Mouse (Mus musculus) ES-E14 (cell line): Measurements from ENCODE around the gene Gm17606. TPM values are rescaled to one million over a fixed set of nuclear protein-coding genes. Genes with fewer than 3 reads are reported as not detected.
A peak's percentile ranks its signal among the peaks of the same experiment; 100 is the strongest.

Source experiments
- DNase-seq: peaks from one replicate; pipeline ENCODE4 v3.0.0-alpha.2; 2013; ENCODE audit warnings: low read depth, low spot score
- H3K27ac ChIP-seq: 2 replicates; pipeline ENCODE4 v1.5.1; 2012; ENCODE audit warnings: low read depth, mild to moderate bottlenecking, low read length, moderate library complexity, mixed read lengths; ENCODE audit not compliant: poor library complexity, insufficient read depth, severe bottlenecking
- H3K36me3 ChIP-seq: 2 replicates; pipeline ENCODE4 v1.6.1; 2012; ENCODE audit warnings: mild to moderate bottlenecking, low read length, moderate library complexity, mixed read lengths; ENCODE audit not compliant: control insufficient read depth, poor library complexity, insufficient read depth, severe bottlenecking
- H3K4me1 ChIP-seq, 2 experiments: fragments of 150-350 bp in 1 of 2; sonication (generic) in 1 of 2; 2 replicates each; pipeline ENCODE4 v1.6.1; 2012; ENCODE audit warnings: low read length in 2 of 2, mild to moderate bottlenecking in 1 of 2, mixed read lengths in 1 of 2; ENCODE audit not compliant: control insufficient read depth in 2 of 2, insufficient read depth in 2 of 2, poor library complexity in 1 of 2
- H3K4me3 ChIP-seq, 2 experiments: fragments of 150-350 bp in 1 of 2; sonication (generic) in 1 of 2; 2 replicates each; pipeline ENCODE4 v1.5.1; 2012; ENCODE audit warnings: low read length in 2 of 2, low read depth in 1 of 2, mild to moderate bottlenecking in 1 of 2, mixed read lengths in 1 of 2; ENCODE audit not compliant: insufficient read depth in 1 of 2, poor library complexity in 1 of 2, severe bottlenecking in 1 of 2
- H3K9ac ChIP-seq: 2 replicates; pipeline ENCODE4 v1.6.1; 2012; ENCODE audit warnings: low read depth, mild to moderate bottlenecking, low read length, mixed read lengths; ENCODE audit not compliant: poor library complexity, insufficient read depth, severe bottlenecking
- H3K9me3 ChIP-seq: fragments of 150-350 bp; sonication (generic); 2 replicates; pipeline ENCODE4 v1.6.1; 2012; ENCODE audit warnings: low read depth, mild to moderate bottlenecking, low read length; ENCODE audit not compliant: control insufficient read depth, insufficient read depth
- CHD2 ChIP-seq: IDR thresholded peaks from 2 replicates; pipeline ENCODE4 v1.6.1; 2014; ENCODE audit warnings: mild to moderate bottlenecking, low read depth, low read length, inconsistent platforms
- HCFC1 ChIP-seq: IDR thresholded peaks from 2 replicates; pipeline ENCODE4 v1.6.1; 2012; ENCODE audit warnings: low read length, inconsistent platforms, borderline replicate concordance; ENCODE audit not compliant: insufficient read depth
- MAFK ChIP-seq: IDR thresholded peaks from 2 replicates; pipeline ENCODE4 v1.6.1; 2014; ENCODE audit warnings: mild to moderate bottlenecking, low read depth, low read length, inconsistent platforms; ENCODE audit not compliant: insufficient read depth
- ZC3H11A ChIP-seq: IDR thresholded peaks from 2 replicates; pipeline ENCODE4 v1.6.1; 2012; ENCODE audit warnings: low read depth, mild to moderate bottlenecking, inconsistent platforms, low read length, borderline replicate concordance
- ZNF384 ChIP-seq: IDR thresholded peaks from 2 replicates; pipeline ENCODE4 v1.6.1; 2012; ENCODE audit warnings: low read depth, low read length, inconsistent platforms
- in situ Hi-C, 2 experiments: fragments of 600-800 bp; cut with MboI; formaldehyde crosslinking; loops; one replicate each; pipeline ENCODE4 v1.15.1; 2025; ENCODE audit warnings: low sequenced_read_pairs in 2 of 2, inconsistent platforms in 1 of 2; ENCODE audit not compliant: unreplicated experiment in 2 of 2
- total RNA-seq: library from RNA; depleted of rRNA; stranded (reverse); fragments of 300-350 nt; gene quantifications from 2 replicates; pipeline ENCODE4 v1.2.3, GENCODE M21; 2012

Gm17606 gene
- total RNA-seq, 1 experiment: not detected

- Histone ChIP-seq H3K9me3 (no peaks in the 10 kb centered on the region), H3K9ac (peak overlapping the region; percentile 37), H3K4me1 (peaks cover 0 to 13% of the 10 kb centered on the region in 2 experiments; a peak in 2 of 4 replicates), H3K4me3 (peak overlapping the region; percentile 64 to 68), H3K27ac (no peak overlapping the region), H3K36me3 (no peaks in the 10 kb centered on the region)
- no peak for TF ChIP-seq ZNF384
- no peak for TF ChIP-seq ZC3H11A
- no peak for TF ChIP-seq HCFC1
- no peak for TF ChIP-seq MAFK
- no peak for TF ChIP-seq CHD2
- no peak for DNase-seq
- in situ Hi-C loops: no loop called here
These were observed 45.9 kb upstream of the Gm17606 start for GRCm38 (mm10) chr14:54594631-54595414.

- H3K9ac ChIP-seq: no peak overlapping the region
- no peak overlapping the region for H3K27ac ChIP-seq
- no peak for TF ChIP-seq CHD2
- no peak for TF ChIP-seq HCFC1
- TF ChIP-seq ZC3H11A: no peak
- no peak for TF ChIP-seq MAFK
- TF ChIP-seq ZNF384: no peak
- no peaks in the 10 kb centered on the region for H3K9me3 ChIP-seq
- DNase-seq: no peak
- in situ Hi-C loops: no loop called here
- H3K4me1 ChIP-seq: peaks cover 0 to 11% of the 10 kb centered on the region in 2 experiments; a peak in 2 of 4 replicates
- no peaks in the 10 kb centered on the region for H3K36me3 ChIP-seq
- no peak overlapping the region for H3K4me3 ChIP-seq
These were observed 43.7 kb upstream of the Gm17606 start for GRCm38 (mm10) chr14:54597084-54597483.

DNA sequence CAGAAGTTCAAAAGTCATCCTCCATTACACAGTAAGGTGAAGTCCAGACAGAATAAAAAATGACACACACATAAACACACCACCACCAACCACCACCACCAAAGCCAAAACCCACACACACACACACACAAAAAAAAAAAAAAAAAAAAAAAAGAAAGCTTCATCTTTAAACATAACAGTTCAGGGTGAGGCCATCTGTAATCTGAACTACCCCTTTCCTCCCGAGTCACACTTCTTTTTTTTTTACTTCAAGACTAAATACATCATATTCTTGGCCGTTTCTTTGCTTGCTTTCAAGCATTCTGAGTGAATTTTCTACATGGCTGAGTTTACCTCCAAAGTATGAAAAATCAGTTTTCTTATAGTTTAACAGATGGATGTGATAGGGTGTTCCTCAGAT lies 39.2 kb upstream of the Gm17606 start:
- in situ Hi-C loops: no loop called here
- Histone ChIP-seq H3K4me3 (no peak overlapping the region), H3K27ac (no peak overlapping the region), H3K4me1 (peaks cover 2 to 6% of the 10 kb centered on the region in 2 experiments; a peak in 2 of 4 replicates), H3K36me3 (no peaks in the 10 kb centered on the region), H3K9ac (no peak overlapping the region), H3K9me3 (no peaks in the 10 kb centered on the region)
- TF ChIP-seq ZNF384 (no peak), HCFC1 (no peak), MAFK (no peak), ZC3H11A (no peak), CHD2 (no peak)
- no peak for DNase-seq

- no peaks in the 10 kb centered on the region for H3K36me3 ChIP-seq
- peak overlapping the region; percentile 77; the same call in 1 of the 2 replicates for H3K27ac ChIP-seq
- H3K4me1 ChIP-seq: peaks cover 2 to 8% of the 10 kb centered on the region in 2 experiments; a peak in 2 of 4 replicates
- H3K9me3 ChIP-seq: no peaks in the 10 kb centered on the region
- H3K9ac ChIP-seq: peak overlapping the region; percentile 65; the same call in 1 of the 2 replicates
- in situ Hi-C loops: no loop called here
- H3K4me3 ChIP-seq: peak overlapping the region; percentile 69 to 89
- TF ChIP-seq ZNF384: 0 out of 2 replicates have a peak, but pooled peaks have one; percentile 16
- TF ChIP-seq HCFC1: no peak
- TF ChIP-seq CHD2: no peak
- TF ChIP-seq ZC3H11A: no peak
- TF ChIP-seq MAFK: no peak
- no peak for DNase-seq
These were observed 38.1 kb upstream of the Gm17606 start for GRCm38 (mm10) chr14:54602613-54603012.
